Mouse (Mus musculus) Patski (cell line): ENCODE results near the gene Olfr1145. TPM values are rescaled to one million over a fixed set of nuclear protein-coding genes. Genes with fewer than 3 reads are reported as not detected.

ENCODE experiments used
- ATAC-seq: fragments of 100-300 bp; one replicate; pipeline ENCODE4 v1.8.0; 2021
- CTCF ChIA-PET: fragments of 350-600 bp; sonication (Branson Sonifier 250); formaldehyde crosslinking; loops from one replicate; lab custom pipeline; 2022; ENCODE audit warnings: inconsistent platforms; lab: Charles Lee
- POLR2A ChIA-PET: fragments of 350-600 bp; sonication (Branson Sonifier 250); formaldehyde crosslinking; loops from one replicate; lab custom pipeline; 2022; ENCODE audit warnings: antibody characterized with exemption, inconsistent platforms; lab: Charles Lee
- DNase-seq: peaks from one replicate; pipeline ENCODE4 v3.0.0-alpha.2; 2011; ENCODE audit warnings: low read depth, low spot score
- H3K27me3 ChIP-seq: fragments of 371-371 bp; one replicate; pipeline ENCODE4 v1.5.1; 2021
- CTCF ChIP-seq: fragments of 100-300 bp; IDR thresholded peaks from one replicate; pipeline ENCODE4 v1.5.1; 2021
- in situ Hi-C: fragments of 300-500 bp; cut with MboI; formaldehyde crosslinking; loops from 3 replicates; pipeline ENCODE4 v1.11.1; 2018; ENCODE audit warnings: low pct_unique_long_range_greater_than_20kb, mixed read lengths
- polyA plus RNA-seq: library from polyadenylated mRNA; unstranded; gene quantifications from one replicate; pipeline ENCODE4 v1.2.3, GENCODE M21; 2021

Gene Olfr1145
- not detected for polyA plus RNA-seq

- no peak for DNase-seq
- ATAC-seq = no peak
- CTCF ChIA-PET = no interaction called here
- TF ChIP-seq CTCF = no peak
- POLR2A ChIA-PET = no interaction called here
- in situ Hi-C loops = no loop called here
- H3K27me3 ChIP-seq = no peaks in the 10 kb centered on the region
Measured at GRCm38 (mm10) chr2:87809522-87809921, at the start of gene Olfr1145. Gene Olfr1145 (plus strand): TSS chr2:87809822.

GRCm38 (mm10) chr2:87776143-87776542, 33.5 kb upstream of the Olfr1145 start:
- POLR2A ChIA-PET = no interaction called here
- no peaks in the 10 kb centered on the region for H3K27me3 ChIP-seq
- no peak for TF ChIP-seq CTCF
- DNase-seq (no peak), ATAC-seq (no peak)
- in situ Hi-C loops = no loop called here
- CTCF ChIA-PET = no interaction called here

DNA sequence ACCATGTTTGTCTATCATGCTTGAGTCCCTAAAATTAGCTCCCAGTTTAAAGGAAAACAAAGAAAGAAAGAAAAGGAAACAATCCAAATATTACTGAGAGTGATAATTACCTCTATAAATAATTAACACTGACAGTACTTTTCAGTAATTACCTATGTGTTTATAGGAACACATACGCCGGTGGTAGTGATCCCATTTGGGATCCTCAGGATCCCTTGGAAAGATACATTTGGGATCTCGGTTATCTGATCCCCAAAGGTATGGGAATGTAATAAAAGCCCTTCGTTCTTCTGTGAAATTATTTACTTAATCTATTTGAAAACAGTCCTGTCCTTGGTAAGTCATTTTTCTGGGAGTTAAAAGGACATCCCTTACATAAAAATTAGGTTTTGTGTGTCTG, 30.4 kb upstream of the Olfr1145 start, which contains the start of gene Olfr152:
Gene Olfr152 (plus strand): TSS at position 301 of the 400 bp plus-strand sequence.
- CTCF ChIA-PET = no interaction called here
- in situ Hi-C loops = no loop called here
- DNase-seq (no peak), ATAC-seq (no peak)
- POLR2A ChIA-PET = no interaction called here
- TF ChIP-seq CTCF = no peak
- no peaks in the 10 kb centered on the region for H3K27me3 ChIP-seq

DNA sequence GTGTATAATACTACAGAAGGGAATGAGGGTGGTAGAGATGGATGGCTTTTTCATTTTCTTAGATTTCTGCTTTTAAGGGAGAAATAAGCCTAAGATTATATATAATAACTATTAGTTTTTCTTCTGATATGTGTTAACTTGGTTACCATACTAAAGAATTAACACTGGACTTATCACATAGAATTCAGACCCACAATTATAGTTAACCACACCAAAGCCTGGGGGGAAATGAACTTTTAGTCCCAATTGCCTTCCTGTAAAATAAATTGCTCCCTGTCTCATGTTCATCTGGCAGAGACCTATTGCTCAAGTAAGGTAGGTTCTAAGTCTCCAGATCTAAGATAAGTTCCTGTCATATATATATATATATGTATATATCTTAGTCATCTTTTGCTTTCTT, 9.3 kb upstream of the Olfr1145 start, which contains the start of gene Olfr1143:
Gene Olfr1143 (plus strand): TSS at position 301 of the 400 bp plus-strand sequence.
- ChIA-PET CTCF (no interaction called here), POLR2A (no interaction called here)
- no peaks in the 10 kb centered on the region for H3K27me3 ChIP-seq
- in situ Hi-C loops = no loop called here
- ATAC-seq = no peak
- no peak for TF ChIP-seq CTCF
- DNase-seq = no peak

DNA sequence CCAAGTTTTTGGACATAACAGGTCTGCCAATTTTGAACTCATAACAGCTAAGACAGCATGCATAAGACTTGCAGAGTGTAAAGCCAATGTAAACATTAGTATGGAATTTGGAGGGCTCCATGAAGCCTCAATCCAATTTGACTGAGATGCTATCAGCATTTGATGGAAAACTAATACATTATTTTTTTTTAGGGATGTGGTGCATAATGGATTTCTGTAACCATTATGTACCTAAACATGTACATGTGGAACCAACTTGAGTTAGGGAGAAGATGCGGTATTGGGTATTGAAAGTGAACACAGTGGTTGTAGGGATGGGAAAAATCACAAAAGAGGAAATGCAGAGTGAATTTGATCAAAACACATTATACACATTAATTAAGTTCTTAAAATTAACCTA, 20.6 kb downstream of the Olfr1145 start, which contains the start of gene Olfr1148:
Gene Olfr1148 (plus strand): TSS at position 301 of the 400 bp plus-strand sequence.
- DNase-seq (no peak), ATAC-seq (no peak)
- in situ Hi-C loops = no loop called here
- TF ChIP-seq CTCF = no peak
- ChIA-PET POLR2A (no interaction called here), CTCF (no interaction called here)
- H3K27me3 ChIP-seq = no peaks in the 10 kb centered on the region

- CTCF ChIA-PET = no interaction called here
- ATAC-seq = no peak
- POLR2A ChIA-PET = no interaction called here
- in situ Hi-C loops = no loop called here
- no peak for DNase-seq
- no peaks in the 10 kb centered on the region for H3K27me3 ChIP-seq
- TF ChIP-seq CTCF = no peak
Measured at GRCm38 (mm10) chr2:87843693-87844092, 34.1 kb downstream of the Olfr1145 start, which contains the start of gene Olfr1150-ps1. Gene Olfr1150-ps1 (plus strand): TSS chr2:87843993.

DNA sequence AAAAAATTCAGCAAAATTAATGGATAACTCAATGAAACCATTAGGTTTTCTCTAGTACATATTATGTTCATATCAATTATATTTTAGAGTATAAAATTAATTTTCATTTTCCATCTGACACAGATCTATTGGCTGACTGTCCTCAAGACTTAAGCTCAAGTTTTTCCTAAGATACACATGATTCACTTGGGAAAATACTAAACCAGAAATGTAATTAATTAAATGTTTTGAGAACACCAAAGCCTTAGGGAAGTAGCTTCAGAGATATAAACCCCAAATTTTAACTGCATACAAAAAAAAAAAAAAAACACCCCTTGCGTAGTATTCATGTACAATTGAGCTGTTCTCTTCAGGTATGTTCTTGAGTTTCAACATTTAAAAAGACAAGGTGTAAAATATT, 45.9 kb downstream of the Olfr1145 start, which contains the start of gene Olfr1151:
Gene Olfr1151 (plus strand): TSS at position 301 of the 400 bp plus-strand sequence.
- H3K27me3 ChIP-seq = no peaks in the 10 kb centered on the region
- CTCF ChIA-PET = no interaction called here
- TF ChIP-seq CTCF = no peak
- DNase-seq = no peak
- in situ Hi-C loops = no loop called here
- POLR2A ChIA-PET = no interaction called here
- ATAC-seq = no peak

Other genes starting within 250 kb of the Olfr1145 start
- gene Olfr1129, start 235.9 kb upstream of the Olfr1145 start, polyA plus RNA-seq = not detected
- not detected for gene Olfr1130, start 203.6 kb upstream of the Olfr1145 start, polyA plus RNA-seq
- gene Olfr1131, start 182.7 kb upstream of the Olfr1145 start, polyA plus RNA-seq = not detected
- not detected for gene Olfr1132, start 172.3 kb upstream of the Olfr1145 start, polyA plus RNA-seq
- gene Olfr1133, start 162.4 kb upstream of the Olfr1145 start, polyA plus RNA-seq = not detected
- gene Olfr1134, start 151.4 kb upstream of the Olfr1145 start, polyA plus RNA-seq = not detected
- gene Olfr1135, start 136.2 kb upstream of the Olfr1145 start, polyA plus RNA-seq = not detected
- gene Olfr1136, start 115.9 kb upstream of the Olfr1145 start, polyA plus RNA-seq = not detected
- not detected for gene Olfr1137, start 96.6 kb upstream of the Olfr1145 start, polyA plus RNA-seq
- not detected for gene Olfr1138, start 69.8 kb upstream of the Olfr1145 start, polyA plus RNA-seq
- not detected for gene Olfr1140, start 66.1 kb upstream of the Olfr1145 start, polyA plus RNA-seq
- not detected for gene Olfr1141, start 55.8 kb upstream of the Olfr1145 start, polyA plus RNA-seq
- gene Olfr152, start 30.3 kb upstream of the Olfr1145 start, polyA plus RNA-seq = not detected
- gene Olfr1143, start 9.2 kb upstream of the Olfr1145 start, polyA plus RNA-seq = not detected
- gene Olfr1148, start 20.7 kb downstream of the Olfr1145 start, polyA plus RNA-seq = not detected
- not detected for gene Olfr1150-ps1, start 34.2 kb downstream of the Olfr1145 start, polyA plus RNA-seq
- not detected for gene Olfr1151, start 46.0 kb downstream of the Olfr1145 start, polyA plus RNA-seq
- 0.01 TPM for gene Olfr1152, start 56.7 kb downstream of the Olfr1145 start, polyA plus RNA-seq
- not detected for gene Olfr1153, start 85.1 kb downstream of the Olfr1145 start, polyA plus RNA-seq
- gene Olfr1154, start 95.3 kb downstream of the Olfr1145 start, polyA plus RNA-seq = not detected
- not detected for gene Olfr1155, start 135.3 kb downstream of the Olfr1145 start, polyA plus RNA-seq
- gene Olfr1156, start 143.3 kb downstream of the Olfr1145 start, polyA plus RNA-seq = 0.01 TPM
- not detected for gene Olfr1157, start 158.5 kb downstream of the Olfr1145 start, polyA plus RNA-seq
- gene Olfr74, start 164.8 kb downstream of the Olfr1145 start, polyA plus RNA-seq = not detected
- not detected for gene Olfr1158, start 180.3 kb downstream of the Olfr1145 start, polyA plus RNA-seq
- gene Olfr1160, start 198.4 kb downstream of the Olfr1145 start, polyA plus RNA-seq = not detected
- not detected for gene Olfr1161, start 213.0 kb downstream of the Olfr1145 start, polyA plus RNA-seq
- gene Olfr73, start 227.9 kb downstream of the Olfr1145 start, polyA plus RNA-seq = not detected
- gene Olfr1162, start 241.3 kb downstream of the Olfr1145 start, polyA plus RNA-seq = not detected